Mouse (Mus musculus): Measurements from ENCODE around the gene Tmprss9. TPM values are rescaled to one million over a fixed set of nuclear protein-coding genes. Genes with fewer than 3 reads are reported as not detected.

Tmprss9 gene
- total and polyA plus RNA-seq, 2 experiments from 2014 or later = 0.11 to 0.27 TPM

DNA sequence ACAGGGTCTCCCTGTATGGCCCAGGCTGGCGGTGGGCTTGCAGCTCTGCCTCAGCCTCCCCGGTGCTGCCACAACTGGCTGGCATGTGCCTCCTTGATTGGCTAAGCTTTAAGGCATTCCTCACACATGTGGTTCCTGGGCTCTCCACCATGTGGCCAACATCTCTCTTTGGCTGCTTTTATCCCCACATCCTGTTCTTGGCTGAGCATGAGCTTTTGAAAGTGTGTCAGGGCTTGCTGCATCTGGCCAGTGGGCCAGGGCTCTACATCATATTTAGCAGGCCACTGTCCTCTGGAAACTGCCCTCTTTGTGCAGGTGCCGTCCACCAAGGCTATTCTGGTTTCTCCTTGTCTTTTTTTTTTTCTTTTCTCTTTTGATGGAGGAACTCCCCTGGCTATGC, 15.4 kb upstream of the Tmprss9 start:
- DNase-seq (ENCODE audit: low spot score) = peak; percentile 55
- Histone ChIP-seq H3K9ac (replicated peaks; ENCODE audit: low read length, poor library complexity, severe bottlenecking) (peak overlapping the region; percentile 83), H3K36me3 (ENCODE audit: insufficient read depth, low read length) (peaks cover 18% of the 10 kb centered on the region), H3K27ac (ENCODE audit: low read depth, low read length) (peak overlapping the region; percentile 43; the same call in 1 of the 2 replicates), H3K4me1 (ENCODE audit: insufficient read depth, low read length) (peaks cover 19% of the 10 kb centered on the region), H3K4me2 (ENCODE audit: low read depth, low read length, poor library complexity, severe bottlenecking) (peak overlapping the region; percentile 95), H3K4me3 (ENCODE audit: low read depth, low read length) (peak overlapping the region; percentile 81), H3K9me3 (ENCODE audit: low read length) (no peaks in the 10 kb centered on the region), H3K27me3 (ENCODE audit: insufficient read depth, low read length) (no peaks in the 10 kb centered on the region)
- TF ChIP-seq CTCF (IDR thresholded peaks at IDR 0.05) = peak; percentile 45
- peak; percentile 28; the same call in 1 of the 2 replicates for ATAC-seq (ENCODE audit: low FRiP score)
- 65% methylated on average over 3 of the region's 3 CpGs for WGBS

DNA sequence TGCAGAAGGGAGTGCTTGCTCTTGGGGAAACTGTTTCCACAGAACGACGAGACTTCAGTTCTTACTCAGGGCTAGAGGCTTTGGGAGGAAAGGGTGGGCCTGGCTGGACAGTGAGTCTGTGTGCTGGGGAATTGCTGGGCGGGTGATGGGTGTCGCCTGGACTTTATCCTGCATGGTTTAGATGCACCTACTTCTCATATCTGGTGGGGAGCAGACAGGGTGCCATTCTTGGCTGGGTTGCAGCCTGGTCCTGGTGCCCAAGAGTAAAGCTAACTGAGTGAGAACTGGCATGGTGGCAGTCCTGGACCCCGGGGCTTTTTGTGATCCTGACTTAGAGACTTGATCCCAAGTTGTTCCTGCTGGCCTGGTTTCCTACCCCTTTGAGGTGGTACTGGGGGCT, 14.7 kb upstream of the Tmprss9 start:
- H3K9me3 ChIP-seq (ENCODE audit: low read length) = no peaks in the 10 kb centered on the region
- DNase-seq (ENCODE audit: low spot score) (no peak), ATAC-seq (ENCODE audit: low FRiP score) (no peak)
- H3K4me1 ChIP-seq (ENCODE audit: insufficient read depth, low read length) = peaks cover 19% of the 10 kb centered on the region
- peaks cover 19% of the 10 kb centered on the region for H3K36me3 ChIP-seq (ENCODE audit: insufficient read depth, low read length)
- peak overlapping the region; percentile 95; the same call in 1 of the 2 replicates for H3K4me2 ChIP-seq (ENCODE audit: low read depth, low read length, poor library complexity, severe bottlenecking)
- 81% methylated on average over 5 of the region's 5 CpGs for WGBS
- no peak overlapping the region for H3K4me3 ChIP-seq (ENCODE audit: low read depth, low read length)
- H3K9ac ChIP-seq (replicated peaks; ENCODE audit: low read length, poor library complexity, severe bottlenecking) = no peak overlapping the region; the same call in 1 of the 2 replicates
- no peak for TF ChIP-seq CTCF (IDR thresholded peaks at IDR 0.05)
- peak overlapping the region; percentile 43 for H3K27ac ChIP-seq (ENCODE audit: low read depth, low read length)
- no peaks in the 10 kb centered on the region for H3K27me3 ChIP-seq (ENCODE audit: insufficient read depth, low read length)

DNA sequence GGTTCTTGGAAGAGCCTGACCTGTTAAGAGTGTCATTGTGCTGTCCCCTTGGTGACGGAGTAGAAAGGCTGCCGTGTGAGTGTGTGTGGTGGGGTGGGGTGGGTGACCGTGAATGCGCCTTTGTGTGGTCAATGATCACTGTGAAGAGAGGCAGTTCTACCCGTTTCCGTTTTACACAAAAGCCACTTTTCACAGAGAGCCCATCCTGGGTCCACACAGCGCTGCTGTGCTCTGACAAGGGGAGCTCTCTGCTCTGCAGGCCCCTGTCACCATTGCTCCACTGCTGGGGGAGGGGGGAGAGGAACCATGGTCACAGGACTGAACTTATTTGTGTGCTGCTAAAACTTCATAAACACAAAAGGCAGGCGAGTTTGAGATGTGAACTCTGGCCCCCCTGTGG, 14.3 kb upstream of the Tmprss9 start:
- no peak overlapping the region; the same call in 1 of the 2 replicates for H3K4me2 ChIP-seq (ENCODE audit: low read depth, low read length, poor library complexity, severe bottlenecking)
- no peak overlapping the region for H3K27ac ChIP-seq (ENCODE audit: low read depth, low read length)
- H3K36me3 ChIP-seq (ENCODE audit: insufficient read depth, low read length) = peaks cover 19% of the 10 kb centered on the region
- no peaks in the 10 kb centered on the region for H3K9me3 ChIP-seq (ENCODE audit: low read length)
- H3K27me3 ChIP-seq (ENCODE audit: insufficient read depth, low read length) = no peaks in the 10 kb centered on the region
- ATAC-seq (ENCODE audit: low FRiP score) (no peak), DNase-seq (ENCODE audit: low spot score) (peak; percentile 53)
- H3K9ac ChIP-seq (replicated peaks; ENCODE audit: low read length, poor library complexity, severe bottlenecking) = no peak overlapping the region
- no peak overlapping the region for H3K4me3 ChIP-seq (ENCODE audit: low read depth, low read length)
- H3K4me1 ChIP-seq (ENCODE audit: insufficient read depth, low read length) = peaks cover 19% of the 10 kb centered on the region
- 37% methylated on average over 8 of the region's 8 CpGs for WGBS
- no peak for TF ChIP-seq CTCF (IDR thresholded peaks at IDR 0.05)

DNA sequence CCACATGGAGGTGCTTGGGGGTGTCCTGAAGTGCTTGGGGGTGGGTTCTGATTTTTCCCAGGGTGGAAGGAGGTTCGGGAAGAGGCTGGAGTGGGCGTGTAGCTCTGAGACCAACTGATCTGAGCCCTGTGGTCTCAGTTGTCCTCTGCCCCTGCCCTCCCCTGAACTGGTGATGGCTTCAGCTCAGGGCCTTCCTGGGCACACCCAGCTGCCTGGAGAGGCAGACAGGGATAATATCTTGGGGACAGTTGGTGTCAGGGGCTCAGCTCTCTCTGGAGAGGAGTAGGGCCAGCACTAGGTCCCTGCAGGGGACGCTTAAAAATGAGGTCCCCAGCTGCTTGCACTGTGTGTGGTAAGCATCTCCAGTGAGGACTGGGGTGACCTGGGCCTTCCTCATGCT, 13.8 kb upstream of the Tmprss9 start:
- DNase-seq (ENCODE audit: low spot score) (no peak), ATAC-seq (ENCODE audit: low FRiP score) (no peak)
- Histone ChIP-seq H3K9me3 (ENCODE audit: low read length) (no peaks in the 10 kb centered on the region), H3K9ac (replicated peaks; ENCODE audit: low read length, poor library complexity, severe bottlenecking) (no peak overlapping the region), H3K27ac (ENCODE audit: low read depth, low read length) (peak overlapping the region; percentile 51; the same call in 1 of the 2 replicates), H3K36me3 (ENCODE audit: insufficient read depth, low read length) (peaks cover 21% of the 10 kb centered on the region), H3K4me2 (ENCODE audit: low read depth, low read length, poor library complexity, severe bottlenecking) (no peak overlapping the region), H3K4me1 (ENCODE audit: insufficient read depth, low read length) (peaks cover 19% of the 10 kb centered on the region), H3K4me3 (ENCODE audit: low read depth, low read length) (no peak overlapping the region), H3K27me3 (ENCODE audit: insufficient read depth, low read length) (no peaks in the 10 kb centered on the region)
- TF ChIP-seq CTCF (IDR thresholded peaks at IDR 0.05) = no peak
- WGBS = 70% methylated on average over 3 of the region's 3 CpGs

DNA sequence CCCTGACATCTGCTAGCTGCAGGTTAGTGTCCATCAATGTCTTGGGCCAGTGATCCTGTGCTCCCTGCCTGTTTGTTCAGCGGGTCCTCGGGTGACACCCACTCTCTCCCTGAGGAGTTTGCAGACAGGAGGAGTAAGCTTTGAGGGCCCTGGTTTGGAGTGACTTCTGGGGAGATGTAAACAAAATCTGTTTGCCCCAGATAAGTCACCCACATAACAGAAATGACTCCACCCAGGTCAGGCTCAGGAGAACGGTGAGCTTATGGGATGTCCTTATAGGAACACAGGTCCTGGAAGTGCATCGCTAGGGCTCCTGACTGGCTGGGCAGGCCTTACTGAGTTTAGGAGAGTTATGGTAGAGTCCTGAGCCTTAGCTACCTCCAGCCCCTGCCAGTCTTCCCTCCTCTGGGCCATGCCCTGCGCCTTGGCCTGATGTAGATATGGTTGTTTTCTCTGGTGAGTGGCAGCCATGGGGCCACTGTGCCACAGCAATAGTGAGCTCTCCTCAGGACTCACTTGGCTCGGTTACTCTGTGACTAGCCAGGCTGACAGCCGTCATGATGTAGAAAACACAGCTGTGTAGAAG, 13.2 kb upstream of the Tmprss9 start:
- no peak for ATAC-seq (ENCODE audit: low FRiP score)
- no peaks in the 10 kb centered on the region for H3K9me3 ChIP-seq (ENCODE audit: low read length)
- H3K9ac ChIP-seq (replicated peaks; ENCODE audit: low read length, poor library complexity, severe bottlenecking) = no peak overlapping the region
- H3K27ac ChIP-seq (ENCODE audit: low read depth, low read length) = no peak overlapping the region
- 87% methylated on average over 7 of the region's 7 CpGs for WGBS
- H3K4me1 ChIP-seq (ENCODE audit: insufficient read depth, low read length) = peaks cover 19% of the 10 kb centered on the region
- H3K4me2 ChIP-seq (ENCODE audit: low read depth, low read length, poor library complexity, severe bottlenecking) = no peak overlapping the region
- H3K36me3 ChIP-seq (ENCODE audit: insufficient read depth, low read length) = peaks cover 21% of the 10 kb centered on the region
- H3K27me3 ChIP-seq (ENCODE audit: insufficient read depth, low read length) = no peaks in the 10 kb centered on the region
- no peak for DNase-seq (ENCODE audit: low spot score)
- TF ChIP-seq CTCF (IDR thresholded peaks at IDR 0.05) = no peak
- H3K4me3 ChIP-seq (ENCODE audit: low read depth, low read length) = no peak overlapping the region

DNA sequence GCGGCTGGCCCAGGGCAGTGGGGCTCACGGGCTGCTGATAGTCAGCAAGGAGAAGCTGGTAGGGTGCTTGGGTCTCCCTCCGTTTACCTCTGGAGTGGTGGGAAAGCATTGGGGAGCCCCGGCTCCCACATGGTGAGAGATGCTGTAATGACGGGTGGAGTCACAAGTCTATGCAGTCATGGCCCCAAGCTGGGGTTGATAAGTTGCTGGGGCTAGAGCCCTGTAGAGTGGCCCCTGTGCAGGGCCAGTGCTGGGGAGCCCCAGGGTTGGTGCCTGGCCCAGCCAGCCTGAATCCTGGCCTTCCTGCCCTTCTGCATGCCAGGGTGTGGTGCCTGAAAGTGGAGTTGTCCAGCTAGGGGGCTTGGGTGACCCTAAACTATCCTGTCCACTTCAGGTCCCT, 9.3 kb upstream of the Tmprss9 start:
- no peak for TF ChIP-seq CTCF (IDR thresholded peaks at IDR 0.05)
- Histone ChIP-seq H3K4me1 (ENCODE audit: insufficient read depth, low read length) (no peaks in the 10 kb centered on the region), H3K36me3 (ENCODE audit: insufficient read depth, low read length) (peaks cover 55% of the 10 kb centered on the region), H3K27ac (ENCODE audit: low read depth, low read length) (no peak overlapping the region), H3K9ac (replicated peaks; ENCODE audit: low read length, poor library complexity, severe bottlenecking) (no peak overlapping the region), H3K4me2 (ENCODE audit: low read depth, low read length, poor library complexity, severe bottlenecking) (no peak overlapping the region), H3K4me3 (ENCODE audit: low read depth, low read length) (no peak overlapping the region), H3K9me3 (ENCODE audit: low read length) (no peaks in the 10 kb centered on the region), H3K27me3 (ENCODE audit: insufficient read depth, low read length) (no peaks in the 10 kb centered on the region)
- DNase-seq (ENCODE audit: low spot score) = no peak
- ATAC-seq (ENCODE audit: low FRiP score) = no peak
- WGBS = 94% methylated on average over 5 of the region's 5 CpGs
